Mouse (Mus musculus): ENCODE measurements around the gene Psip1. TPM values are rescaled to one million over a fixed set of nuclear protein-coding genes. Genes with fewer than 3 reads are reported as not detected.
"Not testable (repeated sequence)": the region's sequence is repeated elsewhere in the genome, so short reads cannot be mapped to it uniquely, and the experiment has no call there.

The Psip1 gene
- total RNA-seq (2014; fragmentation: Nextera tagmentation) (83.2 and 91.2 TPM in 2 replicates), total RNA-seq (2017) (138 and 162 TPM in 2 replicates)

GRCm38 (mm10) chr4:83486117-83486901, at the start of gene Psip1:
Psip1 (minus strand) TSS chr4:83486459.
- ATAC-seq (replicated peaks; ENCODE audit: poor library complexity, severe bottlenecking) = peak; percentile 87

GRCm38 (mm10) chr4:83534024-83534423, 47.8 kb upstream of the Psip1 start:
- no peak for ATAC-seq (replicated peaks; ENCODE audit: poor library complexity, severe bottlenecking)

- ATAC-seq (replicated peaks; ENCODE audit: poor library complexity, severe bottlenecking) = no peak; the same call in 1 of the 2 replicates
Measured at GRCm38 (mm10) chr4:83533168-83533911, 47.1 kb upstream of the Psip1 start.

DNA sequence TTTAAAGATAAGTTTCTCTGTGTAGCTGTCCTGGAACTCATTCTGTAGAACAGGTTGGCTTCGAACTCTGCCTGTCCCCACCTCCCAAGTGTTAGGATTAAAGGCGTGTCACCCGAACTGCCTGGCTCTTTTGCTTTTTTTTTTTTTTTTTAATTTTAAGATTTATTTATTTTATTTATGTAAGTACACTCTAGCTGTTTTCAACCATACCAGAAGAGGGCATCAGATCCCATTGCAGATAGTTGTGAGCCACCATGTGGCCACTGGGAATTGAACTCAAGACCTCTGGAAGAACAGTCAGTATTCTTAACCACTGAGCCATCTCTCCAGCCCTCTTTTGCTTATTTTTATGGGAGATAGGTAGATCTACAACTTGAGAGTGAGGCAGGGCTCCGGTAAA, 43.8 kb upstream of the Psip1 start:
- not testable (repeated sequence) for ATAC-seq (replicated peaks; ENCODE audit: poor library complexity, severe bottlenecking)

- ATAC-seq (replicated peaks; ENCODE audit: poor library complexity, severe bottlenecking) = no peak
Measured at GRCm38 (mm10) chr4:83527921-83528320, 41.7 kb upstream of the Psip1 start.

DNA sequence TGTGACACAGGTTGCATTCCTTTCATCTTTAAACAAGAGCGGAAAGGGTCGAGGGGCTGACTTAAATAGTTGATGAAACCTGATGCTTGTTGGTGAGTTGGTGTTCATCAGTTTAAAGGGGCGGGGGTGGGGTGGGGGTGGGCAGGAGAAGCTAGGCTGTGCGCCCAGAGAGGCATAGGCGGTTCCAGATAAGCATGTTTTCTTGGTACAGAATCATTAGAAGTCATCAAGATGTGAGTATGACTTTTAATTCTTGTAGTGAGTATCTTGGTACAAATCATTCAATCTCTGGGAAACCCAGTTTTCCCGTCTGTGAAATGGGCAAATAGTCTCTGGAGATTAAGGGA, 40.7 kb upstream of the Psip1 start:
- no peak for ATAC-seq (replicated peaks; ENCODE audit: poor library complexity, severe bottlenecking)

DNA sequence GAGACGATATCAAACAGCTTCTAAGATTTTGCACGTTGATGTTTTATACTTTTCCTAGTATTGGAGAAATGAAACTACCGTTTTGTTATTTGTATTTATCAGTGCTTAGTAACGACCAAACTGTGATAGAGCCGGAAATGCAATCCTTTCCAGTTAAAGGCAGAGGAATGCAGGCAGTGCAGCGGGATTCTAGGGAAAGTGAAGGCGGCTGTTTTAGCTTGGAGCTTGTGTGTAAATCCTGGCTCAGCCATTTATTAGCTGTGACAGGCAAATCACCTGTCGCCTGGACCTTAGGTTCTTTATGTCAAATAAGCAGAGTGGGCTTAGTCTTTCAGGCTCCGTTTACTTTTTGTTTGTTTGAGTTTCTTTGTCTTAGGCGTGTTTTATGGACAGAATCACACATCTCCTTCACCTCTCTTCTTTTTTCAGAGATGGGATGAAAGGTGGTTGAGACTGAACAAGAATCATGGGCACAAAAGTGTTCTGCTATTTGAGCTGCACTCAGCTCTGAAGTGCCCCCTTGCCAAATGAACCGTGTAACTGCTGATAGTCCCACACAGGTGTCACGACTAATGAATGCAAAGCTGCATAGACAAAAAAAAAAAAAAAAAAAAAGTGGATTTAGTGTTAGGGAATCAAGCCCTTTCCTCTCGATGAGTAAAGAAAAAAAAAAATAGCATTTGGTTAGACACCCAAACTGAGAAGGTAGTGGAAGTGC, 40.2 kb upstream of the Psip1 start:
- peak; percentile 32 for ATAC-seq (replicated peaks; ENCODE audit: poor library complexity, severe bottlenecking)

DNA sequence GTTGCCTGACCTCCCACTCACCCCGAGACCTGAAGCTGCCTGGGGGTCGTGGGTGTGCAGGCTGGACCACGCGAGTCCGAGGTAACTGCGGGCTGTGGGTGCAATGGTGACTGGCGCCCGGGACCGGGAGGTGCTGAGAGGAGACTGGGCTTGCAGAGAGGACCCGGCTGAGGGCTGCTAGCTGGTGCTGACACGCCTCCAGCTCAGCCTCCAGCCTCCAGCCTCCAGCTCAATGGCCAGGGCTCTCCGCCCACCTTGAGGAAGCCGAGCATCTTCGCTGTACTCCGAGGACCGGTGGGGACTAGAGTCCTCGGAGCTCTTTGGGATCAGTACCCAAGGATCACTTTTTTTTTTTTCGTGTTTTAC, 39.4 kb upstream of the Psip1 start:
- ATAC-seq (replicated peaks; ENCODE audit: poor library complexity, severe bottlenecking) = peak; percentile 66

DNA sequence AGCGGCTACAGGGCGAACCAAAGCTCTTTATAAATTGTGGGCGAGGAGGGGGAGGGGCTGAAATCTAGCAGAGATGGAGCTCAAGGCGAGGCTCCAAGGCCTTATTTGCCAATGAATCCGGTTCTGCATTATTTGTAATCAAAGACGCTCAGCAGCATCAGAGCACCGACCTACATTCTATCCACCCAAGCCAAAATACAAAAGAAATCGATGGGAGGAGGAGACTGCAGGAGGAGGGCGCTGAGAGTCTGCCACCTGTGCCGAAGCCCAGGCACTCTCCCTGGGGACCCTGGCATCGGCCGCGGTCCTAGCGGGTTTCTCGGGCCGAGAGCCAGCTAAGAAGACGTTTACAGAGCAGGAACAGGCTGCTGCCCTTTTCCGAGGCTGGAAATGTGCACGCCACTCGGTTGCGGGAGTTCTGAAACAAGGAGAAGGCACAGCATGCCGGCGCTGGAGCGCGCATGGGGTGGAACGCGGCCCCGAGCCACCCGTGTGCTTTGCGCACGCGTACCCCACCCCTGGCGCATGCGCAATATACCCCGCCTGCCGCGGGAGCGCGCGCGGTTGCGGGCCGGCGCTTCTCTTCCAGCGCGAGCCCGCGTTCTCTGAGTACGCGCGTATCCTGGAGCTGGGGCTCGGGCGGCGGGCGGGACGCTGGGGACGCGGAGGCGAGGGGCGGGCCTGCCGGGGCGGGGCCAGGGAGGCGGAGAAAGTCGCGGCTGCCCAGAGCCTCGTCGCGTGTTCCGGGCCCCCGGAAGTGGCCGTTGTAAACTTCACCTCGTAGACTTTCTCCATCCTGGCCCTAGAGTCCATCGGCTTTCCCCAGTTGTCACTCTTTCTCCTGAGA, 38.8 kb upstream of the Psip1 start, which contains the start of gene Ccdc171:
Gene Ccdc171, plus strand, starts transcription at position 703 of the 847 bp plus-strand sequence.
- peak; percentile 87 for ATAC-seq (replicated peaks; ENCODE audit: poor library complexity, severe bottlenecking)

- ATAC-seq (replicated peaks; ENCODE audit: poor library complexity, severe bottlenecking) = no peak
Measured at GRCm38 (mm10) chr4:83524456-83524842, 38.2 kb upstream of the Psip1 start.

DNA sequence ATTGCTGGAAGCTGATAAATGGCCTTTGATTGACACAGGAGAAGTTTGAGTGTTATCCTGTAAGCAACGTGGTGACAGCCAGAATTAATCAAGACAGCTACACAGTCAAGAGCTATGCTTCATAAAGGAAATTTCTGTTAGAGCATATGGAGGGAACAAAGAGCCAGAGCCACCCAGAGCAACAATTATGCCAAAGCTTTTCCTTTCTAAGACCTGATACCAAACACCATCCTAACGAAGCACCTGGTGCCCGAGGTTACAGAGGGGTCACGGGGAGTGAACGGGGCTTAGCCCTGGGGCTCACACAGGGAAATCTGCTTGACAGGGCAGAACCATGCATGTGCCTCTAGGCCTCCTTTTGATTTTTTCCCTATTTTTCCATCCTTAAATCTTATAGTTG, 35.8 kb upstream of the Psip1 start:
- ATAC-seq (replicated peaks; ENCODE audit: poor library complexity, severe bottlenecking) = no peak

GRCm38 (mm10) chr4:83520308-83520707, 34.0 kb upstream of the Psip1 start:
- ATAC-seq (replicated peaks; ENCODE audit: poor library complexity, severe bottlenecking) = peak; percentile 45; the same call in 1 of the 2 replicates

DNA sequence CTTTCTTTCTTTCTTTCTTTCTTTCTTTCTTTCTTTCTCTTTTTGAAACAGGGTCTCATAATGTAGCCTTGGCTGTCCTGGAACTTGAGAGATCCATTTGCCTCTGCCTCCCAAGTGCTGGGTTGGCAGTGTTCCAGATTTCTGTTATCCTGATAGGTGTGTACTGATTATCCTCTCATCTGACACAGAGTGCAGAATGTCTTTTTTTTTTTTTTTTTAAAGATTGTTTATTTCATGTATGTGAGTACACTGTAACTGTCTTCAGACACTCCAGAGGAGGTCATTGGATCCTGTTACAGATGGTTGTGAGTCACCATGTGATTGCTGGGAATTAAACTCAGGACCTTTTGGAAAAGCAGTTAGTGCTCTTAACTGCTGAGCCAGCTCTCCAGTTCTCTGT, 33.5 kb upstream of the Psip1 start:
- no peak for ATAC-seq (replicated peaks; ENCODE audit: poor library complexity, severe bottlenecking)

DNA sequence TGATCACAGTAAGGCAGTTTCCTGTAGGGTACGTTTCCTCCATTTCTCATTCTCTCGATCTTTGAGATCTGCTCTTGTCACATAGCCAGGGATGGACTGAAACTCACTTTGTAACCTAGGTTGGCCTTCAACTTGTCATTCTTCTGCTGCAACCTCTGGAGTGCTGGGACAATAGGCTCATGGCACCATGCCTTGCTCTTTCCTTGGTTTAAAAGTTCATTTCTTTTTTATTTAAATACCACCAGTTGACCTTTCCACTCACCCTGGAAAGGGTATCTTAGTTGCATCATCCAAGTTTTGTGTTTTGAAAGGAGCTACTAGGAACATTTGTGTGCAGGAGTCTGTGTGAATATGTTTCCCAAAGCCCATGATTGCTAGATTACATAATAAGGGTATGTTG, 32.9 kb upstream of the Psip1 start:
- no peak for ATAC-seq (replicated peaks; ENCODE audit: poor library complexity, severe bottlenecking)

DNA sequence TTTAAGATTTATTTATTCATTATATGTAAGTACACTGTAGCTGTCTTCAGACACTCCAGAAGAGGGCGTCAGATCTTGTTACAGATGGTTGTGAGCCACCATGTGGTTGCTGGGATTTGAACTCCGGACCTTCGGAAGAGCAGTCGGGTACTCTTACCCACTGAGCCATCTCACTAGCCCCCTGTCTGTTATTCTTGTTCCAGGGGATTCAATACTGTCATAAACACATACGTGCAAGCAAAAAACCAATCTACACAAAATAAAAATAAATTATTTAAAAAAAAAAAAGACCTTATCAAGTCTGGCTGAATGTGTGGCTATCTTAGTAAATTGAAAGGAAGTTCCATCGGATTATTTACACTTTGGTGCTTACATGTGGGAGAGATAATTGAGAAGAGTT, 29.9 kb upstream of the Psip1 start:
- ATAC-seq (replicated peaks; ENCODE audit: poor library complexity, severe bottlenecking) = not testable (repeated sequence)

DNA sequence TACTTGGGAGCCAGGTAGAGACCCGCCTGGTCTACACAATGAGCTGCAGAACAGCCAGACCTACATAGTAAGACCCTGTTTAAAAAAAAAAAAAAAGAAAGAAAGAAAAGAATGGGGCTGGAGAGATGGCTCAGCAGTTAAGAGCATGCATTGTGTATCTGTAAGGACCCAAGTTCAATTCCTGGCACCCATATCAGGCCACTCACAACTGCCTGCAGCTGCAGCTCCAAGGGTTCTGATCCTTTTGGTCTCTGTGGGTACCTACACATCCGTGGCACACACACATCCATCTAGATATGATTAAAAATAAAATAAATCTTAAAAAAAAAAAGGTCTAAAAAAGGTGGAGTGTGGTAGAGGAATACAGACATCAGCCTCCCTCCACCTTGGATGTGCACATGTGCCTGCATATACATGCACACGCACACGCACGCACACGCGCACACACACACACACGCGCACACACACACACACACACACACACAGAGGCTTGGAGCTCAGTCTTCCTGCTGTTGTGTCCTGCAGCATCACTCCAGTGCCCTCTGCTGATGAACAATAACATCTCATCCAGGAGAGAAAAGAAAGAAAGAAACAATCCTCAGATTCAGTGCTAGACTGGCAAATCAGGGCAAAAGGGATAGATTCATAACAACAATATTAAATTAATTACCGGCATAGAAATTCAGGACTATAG, 28.9 kb upstream of the Psip1 start:
- no peak for ATAC-seq (replicated peaks; ENCODE audit: poor library complexity, severe bottlenecking)

DNA sequence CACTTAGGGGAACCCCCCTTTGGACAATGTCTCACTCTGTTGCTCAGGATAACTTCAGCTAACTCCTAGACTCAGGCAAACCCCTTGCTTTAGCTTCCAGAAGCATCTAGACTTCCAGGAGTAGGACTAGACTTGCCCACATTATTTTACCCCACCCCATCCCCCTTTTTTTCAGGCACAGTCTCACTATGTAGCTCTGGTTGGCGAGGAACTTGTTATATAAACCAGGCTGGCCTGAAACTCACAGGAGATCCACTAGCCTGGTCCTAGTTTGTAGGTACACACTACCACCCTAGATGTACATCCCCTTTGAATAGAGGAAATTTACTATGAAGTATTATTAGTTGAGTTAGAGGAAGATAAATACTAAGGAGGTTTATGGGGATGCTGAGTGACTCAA, 27.9 kb upstream of the Psip1 start:
- ATAC-seq (replicated peaks; ENCODE audit: poor library complexity, severe bottlenecking) = no peak

DNA sequence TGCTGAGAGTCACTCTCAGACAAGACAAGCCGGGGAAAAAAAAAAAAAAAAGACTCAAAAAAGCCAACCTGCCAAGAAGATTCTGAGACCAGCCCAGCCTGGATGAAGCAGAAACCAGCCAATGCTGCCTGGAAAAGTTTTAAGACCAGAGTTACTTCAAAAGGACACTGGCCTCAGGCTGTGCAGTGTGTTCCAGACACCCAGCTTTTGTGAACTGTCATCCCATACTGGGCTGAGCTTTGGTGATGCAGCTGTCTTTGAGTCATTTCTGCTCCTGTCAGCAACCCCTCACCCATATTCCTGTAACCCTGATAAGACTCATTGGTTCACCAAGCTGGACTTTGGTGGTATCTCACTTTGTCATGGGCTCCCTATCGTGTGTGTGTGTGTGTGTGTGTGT, 26.4 kb upstream of the Psip1 start:
- ATAC-seq (replicated peaks; ENCODE audit: poor library complexity, severe bottlenecking) = no peak

GRCm38 (mm10) chr4:83512217-83512616, 26.0 kb upstream of the Psip1 start:
- ATAC-seq (replicated peaks; ENCODE audit: poor library complexity, severe bottlenecking) = no peak

- ATAC-seq (replicated peaks; ENCODE audit: poor library complexity, severe bottlenecking) = no peak
Measured at GRCm38 (mm10) chr4:83511083-83511482, 24.8 kb upstream of the Psip1 start.
